Mouse (Mus musculus) spleen, adult 2 months (tissue): ENCODE results near the gene Jmjd1c. TPM values are rescaled to one million over a fixed set of nuclear protein-coding genes. Genes with fewer than 3 reads are reported as not detected.

Source experiments
- DNase-seq, 2 experiments: peaks; one replicate each; pipeline versions ENCODE4 v3.0.0 to v3.0.0-alpha.2; 2012 to 2021; ENCODE audit warnings: low spot score in 2 of 2, low read depth in 1 of 2
- H3K27ac ChIP-seq: fragments of 200-500 bp; 2 replicates; pipeline ENCODE4 v1.5.1; 2012; ENCODE audit warnings: low read length, inconsistent platforms; ENCODE audit not compliant: insufficient read depth
- H3K27me3 ChIP-seq: fragments of 200-500 bp; 2 replicates; pipeline ENCODE4 v1.6.1; 2012; ENCODE audit warnings: mild to moderate bottlenecking, moderate library complexity, low read length, inconsistent platforms; ENCODE audit not compliant: control insufficient read depth, insufficient read depth
- H3K36me3 ChIP-seq: fragments of 200-500 bp; 2 replicates; pipeline ENCODE4 v1.6.1; 2012; ENCODE audit warnings: mild to moderate bottlenecking, low read length, inconsistent platforms; ENCODE audit not compliant: control insufficient read depth, insufficient read depth
- H3K4me1 ChIP-seq: fragments of 200-500 bp; 2 replicates; pipeline ENCODE4 v1.6.1; 2011; ENCODE audit warnings: inconsistent platforms; ENCODE audit not compliant: control insufficient read depth, insufficient read depth, insufficient read length
- H3K4me3 ChIP-seq: fragments of 200-500 bp; 2 replicates; pipeline ENCODE4 v1.5.1; 2011; ENCODE audit warnings: mild to moderate bottlenecking, inconsistent platforms; ENCODE audit not compliant: insufficient read depth, insufficient read length; ENCODE audit errors: extremely low read depth
- CTCF ChIP-seq: fragments of 200-500 bp; IDR thresholded peaks from 2 replicates; pipeline ENCODE4 v1.5.1; 2011; ENCODE audit warnings: mild to moderate bottlenecking, inconsistent platforms; ENCODE audit not compliant: insufficient read depth, insufficient read length, insufficient replicate concordance; ENCODE audit errors: extremely low read depth
- POLR2A ChIP-seq: fragments of 200-500 bp; IDR thresholded peaks from 2 replicates; pipeline ENCODE4 v1.6.1; 2011; ENCODE audit warnings: low read depth, low read length, inconsistent platforms
- WGBS: fragments of 180-500 bp; shearing (Covaris S2); methylation state at CpG from one replicate; pipeline ENCODE4 v1.1.7; 2018; 5-methylcytosine and 5-hydroxymethylcytosine counted together
- polyA plus RNA-seq: library from polyadenylated mRNA; depleted of rRNA; stranded (reverse); fragments of >200 nt; gene quantifications from 2 replicates; pipeline ENCODE4 v1.2.3, GENCODE M21; 2012

Jmjd1c gene
- polyA plus RNA-seq, 1 experiment: 14.4 TPM

DNA sequence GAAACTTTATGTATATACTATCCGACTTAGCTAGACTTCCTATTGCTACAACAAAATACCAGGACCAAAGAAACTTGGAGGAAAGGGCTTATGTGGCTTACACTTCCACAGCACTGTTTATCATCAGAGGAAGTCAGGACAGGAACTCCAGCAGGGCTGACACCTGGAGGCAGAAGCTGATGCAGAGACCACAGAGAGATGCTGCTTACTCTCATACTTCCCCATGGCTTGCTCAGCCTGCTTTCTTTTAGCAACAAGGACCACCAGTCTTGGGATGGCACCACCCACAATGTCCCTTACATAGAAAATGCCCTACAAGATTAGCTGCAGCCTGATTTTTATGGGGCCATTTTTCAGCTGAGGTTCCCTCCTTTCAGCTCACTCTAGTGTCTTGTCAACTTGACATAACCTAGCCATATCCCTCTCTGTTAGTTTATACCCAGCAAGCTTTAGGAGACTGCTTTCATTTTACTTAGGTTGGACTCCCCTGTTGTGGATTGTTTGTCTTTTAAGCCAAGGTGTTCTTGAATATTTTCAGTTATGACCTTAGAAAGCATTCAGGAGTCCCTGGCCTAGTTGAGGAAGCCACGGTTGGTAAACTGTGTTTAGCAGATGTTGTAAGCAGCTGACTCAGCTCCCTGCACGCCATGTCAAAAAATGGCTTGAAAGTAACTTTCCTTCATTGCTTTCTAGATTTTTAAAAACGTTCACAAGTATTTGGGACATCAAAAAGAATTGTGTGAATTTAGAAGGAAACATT is 114.2 kb downstream of the Jmjd1c start:
- H3K4me1 ChIP-seq: peaks cover 14% of the 10 kb centered on the region; the same call in 1 of the 2 replicates
- H3K27ac ChIP-seq: no peak overlapping the region
- TF ChIP-seq CTCF (no peak), POLR2A (no peak)
- 15% methylated on average over 4 of the region's 4 CpGs for WGBS
- peak in 1 of 2 experiments; percentile 24 for DNase-seq
- no peaks in the 10 kb centered on the region for H3K27me3 ChIP-seq
- H3K4me3 ChIP-seq: no peak overlapping the region
- H3K36me3 ChIP-seq: no peaks in the 10 kb centered on the region

DNA sequence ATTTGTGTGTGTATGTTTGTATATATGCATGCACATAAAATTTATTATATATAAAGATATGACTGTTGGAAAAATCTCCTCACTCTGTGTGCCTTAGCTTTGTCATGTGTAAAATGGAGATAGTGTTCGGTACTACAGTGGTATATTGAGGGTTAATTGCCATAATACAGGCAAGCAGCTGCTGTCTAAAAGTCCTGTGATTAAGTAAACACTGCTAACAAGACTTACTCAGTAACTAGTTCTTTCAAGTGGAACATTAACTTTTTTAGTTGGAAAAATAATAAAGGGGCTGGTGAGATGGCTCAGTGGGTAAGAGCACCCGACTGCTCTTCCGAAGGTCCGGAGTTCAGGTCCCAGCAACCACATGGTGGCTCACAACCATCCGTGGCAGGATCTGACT is 116.1 kb downstream of the Jmjd1c start:
- WGBS: 97% methylated on average over 5 of the region's 5 CpGs
- no peak for TF ChIP-seq POLR2A
- TF ChIP-seq CTCF: no peak
- H3K36me3 ChIP-seq: peaks cover 2% of the 10 kb centered on the region; the same call in 1 of the 2 replicates
- H3K4me1 ChIP-seq: peaks cover 5% of the 10 kb centered on the region; the same call in 1 of the 2 replicates
- H3K4me3 ChIP-seq: no peak overlapping the region
- H3K27ac ChIP-seq: no peak overlapping the region
- DNase-seq: no peak
- no peaks in the 10 kb centered on the region for H3K27me3 ChIP-seq

DNA sequence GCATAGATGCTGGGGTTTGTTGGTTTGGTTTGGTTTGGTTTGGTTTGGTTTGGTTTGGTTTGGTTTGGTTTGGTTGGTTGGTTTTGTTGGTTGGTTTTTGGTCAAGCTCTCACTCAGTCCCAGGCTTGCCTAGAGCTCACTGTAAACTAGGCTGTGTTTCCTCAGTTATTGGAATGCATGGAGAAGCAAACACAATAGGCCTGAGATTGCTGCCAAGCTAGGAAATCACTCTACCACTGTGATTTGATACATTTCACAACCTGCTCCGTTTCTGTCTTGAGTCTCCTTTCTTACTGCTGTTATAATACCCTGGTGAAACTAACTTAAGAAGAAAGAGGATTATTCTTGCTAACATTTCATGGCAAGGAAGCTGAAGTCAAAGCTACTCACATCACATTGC is 117.8 kb downstream of the Jmjd1c start:
- no peaks in the 10 kb centered on the region for H3K27me3 ChIP-seq
- WGBS: 74% methylated on average over 1 of the region's 1 CpGs
- no peak for DNase-seq

DNA sequence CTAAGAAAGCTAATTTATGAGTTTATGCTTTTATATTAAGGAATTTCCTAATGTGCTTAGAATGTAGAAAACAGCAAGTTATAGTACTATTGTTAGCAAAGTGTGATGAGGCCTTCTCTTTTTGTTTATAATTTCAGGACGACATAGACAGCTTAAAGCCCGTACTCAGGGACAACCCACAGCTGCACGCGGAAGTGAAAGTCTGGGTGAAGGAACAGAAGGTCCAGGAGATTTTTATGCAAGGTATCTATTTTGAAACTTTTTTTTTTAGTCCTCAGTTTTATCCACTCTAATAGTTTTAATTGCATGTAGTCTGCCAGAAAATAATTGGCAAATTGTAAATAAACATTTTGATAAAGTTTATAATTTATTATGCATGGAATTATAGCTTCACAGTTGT is 119.2 kb downstream of the Jmjd1c start:
- 25% methylated on average over 4 of the region's 4 CpGs for WGBS
- DNase-seq: peak in 1 of 2 experiments; percentile 31
- no peak overlapping the region for H3K4me3 ChIP-seq
- H3K27me3 ChIP-seq: no peaks in the 10 kb centered on the region
- H3K4me1 ChIP-seq: peaks cover 2% of the 10 kb centered on the region; the same call in 1 of the 2 replicates
- TF ChIP-seq CTCF (no peak), POLR2A (no peak)
- peaks cover 20% of the 10 kb centered on the region for H3K36me3 ChIP-seq
- H3K27ac ChIP-seq: no peak overlapping the region

More for the DNA sequence above, 117.8 kb downstream of the Jmjd1c start:
- H3K27ac ChIP-seq: no peak overlapping the region
- no peak overlapping the region for H3K4me3 ChIP-seq
- TF ChIP-seq POLR2A (no peak), CTCF (no peak)
- H3K4me1 ChIP-seq: peaks cover 2% of the 10 kb centered on the region; the same call in 1 of the 2 replicates
- peaks cover 8% of the 10 kb centered on the region for H3K36me3 ChIP-seq

DNA sequence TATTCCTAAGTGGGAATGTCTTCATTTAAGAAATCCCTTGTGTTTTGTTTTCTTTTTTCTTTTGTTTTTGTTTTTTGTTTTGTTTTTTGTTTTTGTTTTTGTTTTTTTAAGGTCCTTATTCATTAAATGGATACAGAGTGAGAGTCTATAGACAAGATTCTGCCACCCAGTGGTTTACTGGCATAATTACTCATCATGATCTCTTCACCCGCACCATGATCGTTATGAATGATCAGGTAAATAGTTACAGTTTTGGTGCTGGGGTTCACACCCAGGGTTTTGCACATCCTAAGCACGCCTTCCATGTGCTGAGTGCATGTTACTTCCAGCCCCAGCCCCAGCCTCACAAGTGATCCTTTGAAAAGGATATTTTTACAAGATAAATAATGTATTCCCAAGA is 120.9 kb downstream of the Jmjd1c start:
- H3K27me3 ChIP-seq: no peaks in the 10 kb centered on the region
- DNase-seq: no peak
- H3K27ac ChIP-seq: no peak overlapping the region
- H3K36me3 ChIP-seq: peaks cover 31% of the 10 kb centered on the region
- WGBS: 79% methylated on average over 3 of the region's 3 CpGs
- no peak for TF ChIP-seq CTCF
- no peak for TF ChIP-seq POLR2A
- H3K4me3 ChIP-seq: no peak overlapping the region
- H3K4me1 ChIP-seq: peaks cover 2% of the 10 kb centered on the region; the same call in 1 of the 2 replicates

DNA sequence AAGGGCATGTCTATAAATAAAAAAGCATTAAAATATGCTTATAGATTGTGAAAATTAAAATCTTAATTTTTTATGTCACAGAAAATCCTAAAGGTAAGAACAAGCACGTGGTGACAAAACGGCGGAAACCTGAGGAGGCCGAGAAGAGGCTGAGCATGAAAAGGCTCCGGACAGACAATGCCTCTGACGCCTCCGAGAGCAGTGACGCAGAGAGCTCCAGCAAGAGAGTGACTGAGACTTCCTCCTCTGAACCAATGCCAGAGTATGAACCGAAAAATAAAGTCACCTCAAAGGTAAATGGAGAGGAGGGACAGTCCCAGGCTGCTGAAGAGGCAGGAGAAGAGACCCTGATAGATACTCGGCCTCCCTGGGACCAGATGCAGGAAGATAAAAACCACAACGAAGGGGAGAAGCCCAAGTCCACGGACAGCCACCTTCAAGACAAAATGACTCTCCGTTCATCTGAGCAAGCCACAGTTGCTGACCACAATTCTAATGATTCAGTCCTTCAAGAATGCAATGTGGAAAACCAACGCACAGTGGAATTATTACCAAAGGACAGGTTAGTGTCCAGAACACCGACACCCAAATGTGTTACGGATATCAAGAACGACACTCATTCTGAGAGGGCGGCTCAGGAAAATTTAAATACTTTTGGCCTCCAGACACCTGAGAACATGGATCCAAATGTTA is 123.1 kb downstream of the Jmjd1c start:
- Histone ChIP-seq H3K4me1 (peaks cover 2% of the 10 kb centered on the region; the same call in 1 of the 2 replicates), H3K27ac (no peak overlapping the region), H3K27me3 (no peaks in the 10 kb centered on the region), H3K4me3 (no peak overlapping the region), H3K36me3 (peaks cover 35% of the 10 kb centered on the region)
- DNase-seq: no peak
- TF ChIP-seq POLR2A (no peak), CTCF (no peak)
- WGBS: 84% methylated on average over 18 of the region's 18 CpGs
